Mouse (Mus musculus) left cerebral cortex, adult 6 months (tissue): ENCODE data around the gene Myod1. TPM values are rescaled to one million over a fixed set of nuclear protein-coding genes. Genes with fewer than 3 reads are reported as not detected.

Experiments used
- long read RNA-seq, 2 experiments: library from polyadenylated mRNA; unstranded; transcript quantifications; one replicate each; pipeline ENCODE4 v2.0.0; 2019 to 2020
- polyA plus RNA-seq: library from polyadenylated mRNA; unstranded; fragments of <200 nt; fragmentation: Nextera tagmentation; gene quantifications from 2 replicates; pipeline ENCODE4 v1.2.3, GENCODE M21; 2021

Myod1 gene
- 0.39 and 1.3 TPM in 2 replicates for polyA plus RNA-seq
- long read RNA-seq, experiment 1: 0 reads
- long read RNA-seq, experiment 2: 0 reads

GRCm38 (mm10) chr7:46376172-46377007 lies at the start of gene Myod1:
Myod1 (plus strand) TSS chr7:46376474.

GRCm38 (mm10) chr7:46396231-46396927 lies 20.1 kb downstream of the Myod1 start, which contains the start of gene Kcnc1:
Kcnc1 (plus strand) TSS chr7:46396497.

Other genes starting within 250 kb of the Myod1 start
- gene Abcc8, start 196.4 kb upstream of the Myod1 start, polyA plus RNA-seq: 9.0 TPM in 2 replicates
- gene Ush1c, start 138.0 kb upstream of the Myod1 start, polyA plus RNA-seq: 0.11 and 0.20 TPM in 2 replicates
- gene Otog, start 135.5 kb upstream of the Myod1 start, polyA plus RNA-seq: 0.04 TPM in 1 of 2 replicates, not detected in the other
- 21.9 and 57.8 TPM in 2 replicates for gene Kcnc1, start 20.0 kb downstream of the Myod1 start, polyA plus RNA-seq